Mouse (Mus musculus) neural tube, embryonic 11.5 days (tissue): ENCODE measurements at regions not wholly inside any gene's neighbourhood (a gene's known extent, or its start where the extent isn't known, plus 50 kb on each side); places are given as distances from the start of the nearest gene placed in this dataset.

Source experiments
- ATAC-seq: fragments of 200-750 bp; cut with Nextera tagmentation; 2 replicates; pipeline ENCODE4 v1.8.0; 2017; ENCODE audit warnings: moderate number of reproducible peaks, mild to moderate bottlenecking, moderate TSS enrichment, moderate library complexity; ENCODE audit not compliant: insufficient read depth, low FRiP score, low TSS enrichment
- DNase-seq: peaks from one replicate; pipeline ENCODE4 v3.0.0-alpha.2; 2015; ENCODE audit warnings: low spot score
- H3K27ac ChIP-seq: fragments of 300-500 bp; sonication (generic); 2 replicates; pipeline ENCODE4 v1.5.1; 2014; ENCODE audit warnings: low read depth, mild to moderate bottlenecking, low read length
- H3K27me3 ChIP-seq: fragments of 300-500 bp; sonication (generic); 2 replicates; pipeline ENCODE4 v1.6.1; 2014; ENCODE audit warnings: mild to moderate bottlenecking, low read length, mixed read lengths; ENCODE audit not compliant: control insufficient read depth, insufficient read depth
- H3K36me3 ChIP-seq: fragments of 300-500 bp; sonication (generic); 2 replicates; pipeline ENCODE4 v1.6.1; 2014; ENCODE audit warnings: mild to moderate bottlenecking, low read length, moderate library complexity, mixed read lengths; ENCODE audit not compliant: control insufficient read depth, insufficient read depth
- H3K4me1 ChIP-seq: fragments of 300-500 bp; sonication (generic); 2 replicates; pipeline ENCODE4 v1.6.1; 2014; ENCODE audit warnings: low read length, mixed read lengths; ENCODE audit not compliant: control insufficient read depth, insufficient read depth
- H3K4me2 ChIP-seq: fragments of 300-500 bp; sonication (generic); 2 replicates; pipeline ENCODE4 v1.6.1; 2014; ENCODE audit warnings: low read depth, mild to moderate bottlenecking, moderate library complexity
- H3K4me3 ChIP-seq: fragments of 300-500 bp; sonication (generic); 2 replicates; pipeline ENCODE4 v1.5.1; 2014; ENCODE audit warnings: low read depth, low read length
- H3K9ac ChIP-seq: fragments of 300-500 bp; sonication (generic); 2 replicates; pipeline ENCODE4 v1.6.1; 2014; ENCODE audit warnings: mild to moderate bottlenecking, low read length
- H3K9me3 ChIP-seq: fragments of 300-500 bp; sonication (generic); 2 replicates; pipeline ENCODE4 v1.6.1; 2016; ENCODE audit warnings: low read length; ENCODE audit not compliant: control insufficient read depth
- WGBS: fragments of 180-500 bp; shearing (Covaris S2); extraction: QIAGEN DNeasy Blood & Tissue Kit; methylation state at CpG from one replicate; pipeline ENCODE4 v1.1.7; 2014; 5-methylcytosine and 5-hydroxymethylcytosine counted together

- Histone ChIP-seq H3K4me1 (no peaks in the 10 kb centered on the region), H3K27ac (no peak overlapping the region), H3K4me3 (no peak overlapping the region), H3K9me3 (no peaks in the 10 kb centered on the region), H3K9ac (no peak overlapping the region), H3K4me2 (no peak overlapping the region), H3K36me3 (no peaks in the 10 kb centered on the region), H3K27me3 (no peaks in the 10 kb centered on the region)
- DNase-seq (no peak), ATAC-seq (no peak)
- 58% methylated on average over 4 of the region's 4 CpGs for WGBS
Observed at GRCm38 (mm10) chr4:89038135-89038534, 98.8 kb upstream of the Mtap start.

DNA sequence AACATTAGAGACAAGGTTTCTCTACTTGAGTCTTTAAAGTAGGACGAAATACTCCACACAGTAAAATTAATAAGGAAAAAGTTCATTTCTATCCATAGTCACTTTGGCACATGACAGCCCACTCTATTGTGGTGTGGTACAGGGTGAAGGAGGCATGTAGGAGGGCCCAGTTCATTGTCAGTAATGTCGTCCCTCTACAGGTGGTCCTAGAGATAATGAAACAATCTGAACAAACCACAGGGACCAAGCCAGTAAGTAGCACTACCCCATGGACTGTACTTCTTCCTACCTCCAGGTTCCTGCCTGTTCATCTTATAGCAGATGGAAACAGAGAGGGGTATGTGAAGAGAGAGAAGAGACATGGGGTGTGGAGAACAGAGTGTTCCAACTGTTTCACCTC is 102.1 kb upstream of the Mtap start:
- Histone ChIP-seq H3K27ac (no peak overlapping the region), H3K9me3 (no peaks in the 10 kb centered on the region), H3K36me3 (no peaks in the 10 kb centered on the region), H3K27me3 (no peaks in the 10 kb centered on the region), H3K9ac (no peak overlapping the region), H3K4me2 (no peak overlapping the region), H3K4me1 (no peaks in the 10 kb centered on the region), H3K4me3 (no peak overlapping the region)
- ATAC-seq (no peak), DNase-seq (no peak)
- WGBS: 83% methylated on average over 2 of the region's 2 CpGs

- ATAC-seq (no peak), DNase-seq (no peak)
- Histone ChIP-seq H3K4me2 (no peak overlapping the region), H3K4me1 (no peaks in the 10 kb centered on the region), H3K27ac (no peak overlapping the region), H3K27me3 (no peaks in the 10 kb centered on the region), H3K9me3 (no peaks in the 10 kb centered on the region), H3K36me3 (no peaks in the 10 kb centered on the region), H3K4me3 (no peak overlapping the region), H3K9ac (no peak overlapping the region)
- 53% methylated on average over 3 of the region's 3 CpGs for WGBS
Observed at GRCm38 (mm10) chr4:89034299-89034698, 102.6 kb upstream of the Mtap start.

- WGBS: 53% methylated on average over 2 of the region's 2 CpGs
Observed at GRCm38 (mm10) chr4:89012681-89013353, 124.1 kb upstream of the Mtap start.

DNA sequence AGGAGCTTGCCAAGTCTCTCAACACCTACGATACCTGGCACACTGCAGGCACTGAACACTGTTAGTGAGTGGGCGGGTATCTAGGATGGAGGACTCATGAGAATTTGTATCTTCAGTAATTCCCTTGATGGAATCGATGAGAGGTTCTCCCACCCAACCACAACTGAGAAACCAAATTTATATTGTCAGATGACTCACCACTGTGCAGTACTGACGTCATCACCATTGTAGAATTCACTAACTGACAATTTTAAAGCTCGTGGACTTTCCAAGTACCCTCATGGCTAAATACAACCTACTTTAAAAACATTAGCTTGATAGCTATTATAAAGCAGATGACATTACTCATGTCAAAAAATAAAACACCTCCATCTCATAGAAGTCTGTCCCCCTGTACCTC is 128.4 kb upstream of the Mtap start:
- no peak for DNase-seq
- no peaks in the 10 kb centered on the region for H3K9me3 ChIP-seq
- no peak overlapping the region for H3K4me2 ChIP-seq
- H3K4me3 ChIP-seq: no peak overlapping the region
- no peak overlapping the region for H3K27ac ChIP-seq
- no peaks in the 10 kb centered on the region for H3K36me3 ChIP-seq
- no peak for ATAC-seq
- H3K27me3 ChIP-seq: no peaks in the 10 kb centered on the region
- no peaks in the 10 kb centered on the region for H3K4me1 ChIP-seq
- WGBS: 92% methylated on average over 5 of the region's 5 CpGs
- H3K9ac ChIP-seq: no peak overlapping the region

More at GRCm38 (mm10) chr4:89012681-89013353, 124.1 kb upstream of the Mtap start:
- no peaks in the 10 kb centered on the region for H3K9me3 ChIP-seq
- no peaks in the 10 kb centered on the region for H3K4me1 ChIP-seq
- no peak overlapping the region for H3K27ac ChIP-seq
- no peaks in the 10 kb centered on the region for H3K27me3 ChIP-seq
- ATAC-seq: no peak
- no peak overlapping the region for H3K9ac ChIP-seq
- no peak overlapping the region for H3K4me3 ChIP-seq
- no peak overlapping the region for H3K4me2 ChIP-seq
- DNase-seq: no peak
- H3K36me3 ChIP-seq: no peaks in the 10 kb centered on the region

DNA sequence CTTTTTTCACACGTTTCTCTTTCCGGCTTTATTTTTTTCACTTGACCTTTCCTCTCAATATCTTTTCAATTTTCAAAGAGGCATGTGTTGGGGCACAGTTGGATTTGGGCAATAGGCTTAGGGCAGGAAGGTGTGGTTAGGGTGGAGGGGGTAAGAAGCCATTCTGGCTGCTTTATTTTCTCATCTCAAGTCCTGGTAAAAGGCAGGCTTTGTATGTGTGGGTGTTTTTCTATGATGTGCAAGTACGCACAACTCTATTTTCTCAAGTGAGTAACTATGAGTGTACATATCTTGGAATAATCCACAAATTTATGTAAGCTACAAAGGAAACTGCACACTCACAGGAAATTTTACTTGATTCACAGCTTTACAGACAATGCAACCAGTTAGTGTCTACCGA is 121.5 kb upstream of the Ifne start:
- no peak for DNase-seq
- H3K9me3 ChIP-seq: no peaks in the 10 kb centered on the region

DNA sequence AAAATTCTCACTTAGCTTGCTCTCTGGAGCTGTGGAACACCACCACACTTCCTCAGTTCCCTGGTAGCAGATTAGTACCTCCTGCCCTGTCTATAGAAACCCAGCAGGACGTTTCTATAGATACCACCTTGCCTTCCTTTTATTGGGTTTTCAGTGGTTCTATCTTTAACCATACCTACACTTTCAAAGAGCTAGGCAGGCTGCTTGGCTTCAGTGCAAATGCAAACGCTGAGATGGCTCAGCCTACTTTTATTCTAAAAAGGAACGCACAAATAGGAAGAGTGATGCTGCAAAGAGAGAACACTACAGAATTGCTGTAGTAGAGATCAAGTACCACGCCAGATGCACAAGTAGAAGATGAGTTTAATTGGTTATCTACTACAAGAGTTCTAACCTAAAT is 120.9 kb upstream of the Ifne start:
- no peak for ATAC-seq
- H3K9me3 ChIP-seq: no peaks in the 10 kb centered on the region
- no peak overlapping the region for H3K4me2 ChIP-seq
- H3K27ac ChIP-seq: no peak overlapping the region
- no peaks in the 10 kb centered on the region for H3K36me3 ChIP-seq
- DNase-seq: no peak
- H3K4me3 ChIP-seq: no peak overlapping the region
- WGBS: 73% methylated on average over 4 of the region's 4 CpGs
- no peaks in the 10 kb centered on the region for H3K27me3 ChIP-seq
- H3K4me1 ChIP-seq: no peaks in the 10 kb centered on the region
- H3K9ac ChIP-seq: no peak overlapping the region

More for the DNA sequence above, 121.5 kb upstream of the Ifne start:
- whole genome bisulfite sequencing: 85% methylated on average over 4 of the region's 4 CpGs
- no peaks in the 10 kb centered on the region for H3K4me1 ChIP-seq
- H3K4me2 ChIP-seq: no peak overlapping the region
- H3K27ac ChIP-seq: no peak overlapping the region
- H3K9ac ChIP-seq: no peak overlapping the region
- ATAC-seq: no peak
- no peaks in the 10 kb centered on the region for H3K36me3 ChIP-seq
- no peak overlapping the region for H3K4me3 ChIP-seq
- H3K27me3 ChIP-seq: no peaks in the 10 kb centered on the region

- Histone ChIP-seq H3K36me3 (no peaks in the 10 kb centered on the region), H3K4me2 (no peak overlapping the region), H3K4me1 (no peaks in the 10 kb centered on the region), H3K27me3 (no peaks in the 10 kb centered on the region), H3K4me3 (no peak overlapping the region), H3K9me3 (no peaks in the 10 kb centered on the region), H3K9ac (no peak overlapping the region), H3K27ac (no peak overlapping the region)
- 86% methylated on average over 6 of the region's 6 CpGs for WGBS
- ATAC-seq (no peak), DNase-seq (no peak)
Observed at GRCm38 (mm10) chr4:89000200-89000599, 120.2 kb upstream of the Ifne start.

DNA sequence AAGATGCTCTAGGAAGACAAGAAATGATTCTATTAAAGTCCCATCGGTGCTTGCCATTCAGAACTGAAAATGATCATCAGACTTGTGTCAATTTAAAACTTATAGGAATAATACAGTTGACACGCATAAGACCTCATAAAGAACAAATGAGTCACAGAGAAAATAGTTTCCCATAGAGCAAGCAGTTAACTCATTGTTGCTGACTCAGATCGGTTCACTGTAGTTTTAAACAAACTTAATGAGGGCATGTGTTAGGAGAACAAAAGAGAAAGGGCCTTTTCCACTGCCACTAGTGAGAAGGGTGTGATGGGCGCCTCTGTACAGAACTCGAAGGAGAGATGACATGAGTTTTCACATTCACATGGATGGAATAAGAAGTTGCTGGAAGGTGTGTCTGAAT is 118.3 kb upstream of the Ifne start:
- Histone ChIP-seq H3K9me3 (no peaks in the 10 kb centered on the region), H3K4me2 (no peak overlapping the region), H3K4me1 (no peaks in the 10 kb centered on the region), H3K4me3 (no peak overlapping the region), H3K9ac (no peak overlapping the region), H3K27me3 (no peaks in the 10 kb centered on the region), H3K36me3 (no peaks in the 10 kb centered on the region), H3K27ac (no peak overlapping the region)
- WGBS: 87% methylated on average over 5 of the region's 5 CpGs
- DNase-seq (no peak), ATAC-seq (no peak)
